Mouse (Mus musculus) splenic B cell, adult 2 months (primary cell): Measurements from ENCODE around the gene Irf2.

Experiments used
- DNase-seq: peaks from one replicate; pipeline ENCODE4 v3.0.0-alpha.2; 2011; ENCODE audit warnings: low read depth, low spot score
- H3K27me3 ChIP-seq: 2 replicates; pipeline ENCODE4 v1.6.1; 2012; ENCODE audit warnings: mild to moderate bottlenecking, low read length, moderate library complexity, mixed read lengths; ENCODE audit not compliant: control insufficient read depth, poor library complexity, insufficient read depth, severe bottlenecking
- H3K36me3 ChIP-seq: 2 replicates; pipeline ENCODE4 v1.6.1; 2012; ENCODE audit warnings: mild to moderate bottlenecking, low read length, moderate library complexity, mixed read lengths; ENCODE audit not compliant: control insufficient read depth, poor library complexity, insufficient read depth, severe bottlenecking

Gene Irf2

DNA sequence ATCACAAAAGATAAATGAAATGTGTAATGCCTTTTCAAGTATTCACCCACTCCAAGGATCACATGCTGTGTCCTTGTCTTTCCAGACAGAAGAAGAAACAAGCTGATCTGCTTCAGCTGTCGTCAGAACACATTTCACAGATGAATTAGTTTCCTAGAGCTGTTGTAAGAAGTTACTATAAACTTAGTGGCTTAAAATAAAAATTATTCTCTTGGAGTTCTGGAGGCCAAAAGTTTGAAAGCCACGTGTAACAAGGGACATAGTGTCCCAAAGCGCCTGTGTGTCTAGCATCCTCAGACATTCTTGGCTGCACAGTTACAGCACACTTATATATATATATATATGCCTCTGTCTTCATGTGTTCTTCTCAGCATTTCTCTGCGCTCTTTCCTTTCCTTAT, 127.9 kb downstream of the Irf2 start:
- no peaks in the 10 kb centered on the region for H3K36me3 ChIP-seq
- no peaks in the 10 kb centered on the region for H3K27me3 ChIP-seq
- DNase-seq: no peak

DNA sequence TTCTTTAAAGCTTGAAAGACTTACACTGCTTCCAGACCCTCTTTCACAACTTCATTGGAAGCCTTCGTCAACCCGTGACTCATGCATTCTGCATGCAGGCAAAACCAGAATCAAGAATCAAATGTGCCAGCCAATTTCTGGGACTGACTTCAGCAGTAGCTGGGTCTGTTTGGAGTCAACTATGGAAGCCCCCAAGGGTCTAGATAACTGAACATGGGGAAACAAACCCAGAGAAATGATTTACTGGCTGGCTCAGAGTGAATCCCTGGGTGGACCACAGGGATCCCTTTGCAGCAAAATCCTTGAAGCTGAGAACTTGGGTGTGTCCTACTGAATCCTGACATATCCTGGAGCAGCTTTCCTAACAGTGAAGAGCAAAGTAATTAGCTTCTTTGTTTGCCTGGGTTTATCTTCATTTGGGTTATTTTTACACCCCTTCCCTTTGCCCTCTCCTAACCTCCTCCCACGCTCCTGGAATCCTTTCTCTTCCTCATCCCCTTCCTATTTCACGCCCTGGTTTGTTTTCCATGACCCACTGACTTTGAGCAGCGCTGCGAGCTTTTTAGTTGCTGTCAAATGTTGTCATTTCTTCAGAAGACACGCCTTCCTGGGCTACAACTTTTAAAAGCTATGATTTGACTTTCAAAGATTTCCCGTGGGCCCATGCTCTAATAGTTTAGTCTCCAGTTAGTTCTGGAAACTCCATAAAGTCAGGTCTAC, 129.0 kb downstream of the Irf2 start:
- Histone ChIP-seq H3K36me3 (no peaks in the 10 kb centered on the region), H3K27me3 (no peaks in the 10 kb centered on the region)
- DNase-seq: no peak

DNA sequence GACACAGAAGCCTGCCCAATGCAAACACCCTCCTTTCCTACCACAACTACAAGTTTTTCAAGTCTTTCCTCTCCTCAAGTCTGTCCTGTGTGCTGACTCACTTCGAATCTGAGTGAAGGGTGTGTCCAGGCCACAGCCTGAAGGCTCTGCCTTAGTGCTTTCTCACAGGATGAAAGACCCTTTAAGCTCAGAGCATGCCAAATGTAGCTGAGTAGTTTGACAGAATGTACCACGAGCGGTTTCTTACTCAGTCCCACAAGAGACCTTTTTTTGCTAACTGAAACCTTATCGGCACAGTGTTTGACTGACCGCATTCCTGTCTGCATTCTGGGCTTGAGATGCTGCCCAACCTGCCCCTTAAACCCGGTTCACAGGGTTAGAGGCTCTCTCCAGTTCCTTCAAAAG, 130.0 kb downstream of the Irf2 start:
- H3K27me3 ChIP-seq: no peaks in the 10 kb centered on the region
- DNase-seq: no peak
- H3K36me3 ChIP-seq: no peaks in the 10 kb centered on the region

DNA sequence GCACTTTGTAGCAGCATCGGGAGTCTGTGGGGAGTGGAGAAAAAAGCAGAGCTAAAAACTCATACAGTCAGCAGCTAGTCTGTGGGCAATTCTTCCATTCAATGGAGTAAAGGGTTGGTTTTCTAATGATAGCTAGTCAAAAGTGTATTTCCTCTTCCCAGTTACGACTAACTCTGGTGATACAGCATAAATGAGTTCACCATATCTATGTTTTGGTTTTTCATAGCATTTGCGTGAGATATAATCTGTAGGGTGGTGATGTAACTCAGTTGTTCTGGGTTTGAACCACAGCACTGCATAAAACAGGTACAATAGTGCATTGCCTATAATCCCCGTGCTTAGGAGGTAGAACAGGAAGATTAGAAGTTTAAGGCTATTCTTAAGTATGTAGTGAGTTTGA, 131.6 kb downstream of the Irf2 start:
- H3K27me3 ChIP-seq: no peaks in the 10 kb centered on the region

DNA sequence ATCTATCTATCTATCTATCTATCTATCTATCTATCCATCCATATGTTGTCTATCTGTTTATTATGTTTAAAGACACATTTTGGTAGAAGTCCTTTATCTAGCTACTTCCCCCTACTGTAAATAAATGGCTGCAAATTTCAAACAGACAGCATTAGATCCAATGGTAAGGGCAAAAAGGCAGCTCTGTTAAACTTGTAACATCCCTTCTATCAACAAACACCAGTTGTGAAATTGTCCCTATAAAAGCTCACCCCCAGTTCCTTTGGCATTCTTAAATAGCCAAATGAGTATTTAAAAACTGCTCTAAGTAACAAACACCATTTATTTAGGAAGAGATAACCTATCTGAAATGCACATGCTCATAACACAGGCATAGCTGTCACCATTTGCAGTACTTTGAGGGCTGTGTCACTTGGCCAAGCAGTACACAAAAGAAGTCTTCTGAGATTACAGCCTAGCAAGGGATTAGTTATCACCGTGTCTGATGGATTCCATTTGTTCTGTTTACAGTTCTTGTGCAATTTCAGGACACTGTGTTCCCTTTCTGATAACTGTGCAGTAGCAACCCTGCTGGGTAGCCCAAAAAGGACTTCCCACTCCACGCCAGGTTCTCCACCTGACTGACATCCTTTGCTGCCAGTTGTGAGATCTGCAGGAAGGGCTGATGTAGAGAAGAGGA, 136.2 kb downstream of the Irf2 start:
- no peaks in the 10 kb centered on the region for H3K36me3 ChIP-seq
- H3K27me3 ChIP-seq: no peaks in the 10 kb centered on the region
- DNase-seq: no peak

More for the DNA sequence above, 131.6 kb downstream of the Irf2 start:
- no peak for DNase-seq
- no peaks in the 10 kb centered on the region for H3K36me3 ChIP-seq

DNA sequence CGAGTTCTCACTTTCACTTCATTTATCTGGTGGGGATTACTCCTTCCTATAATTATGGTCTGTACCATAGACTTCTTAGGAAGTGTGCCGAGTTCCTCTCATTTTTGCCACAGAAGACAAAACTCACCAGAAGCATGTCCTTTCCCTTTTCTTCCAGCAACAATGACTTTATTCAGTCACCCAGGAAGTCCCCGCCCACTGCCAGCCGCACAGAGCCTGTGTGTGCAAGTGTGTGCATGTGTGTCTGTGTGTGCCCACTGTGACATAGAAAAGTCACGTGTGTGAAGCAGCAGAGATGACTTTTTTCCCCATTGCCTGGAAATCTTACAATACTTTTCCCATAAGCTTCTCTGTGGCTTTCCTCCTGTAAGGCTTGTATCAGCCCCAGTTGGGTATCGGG, 141.8 kb downstream of the Irf2 start:
- Histone ChIP-seq H3K36me3 (no peaks in the 10 kb centered on the region), H3K27me3 (no peaks in the 10 kb centered on the region)
- peak; percentile 62 for DNase-seq

DNA sequence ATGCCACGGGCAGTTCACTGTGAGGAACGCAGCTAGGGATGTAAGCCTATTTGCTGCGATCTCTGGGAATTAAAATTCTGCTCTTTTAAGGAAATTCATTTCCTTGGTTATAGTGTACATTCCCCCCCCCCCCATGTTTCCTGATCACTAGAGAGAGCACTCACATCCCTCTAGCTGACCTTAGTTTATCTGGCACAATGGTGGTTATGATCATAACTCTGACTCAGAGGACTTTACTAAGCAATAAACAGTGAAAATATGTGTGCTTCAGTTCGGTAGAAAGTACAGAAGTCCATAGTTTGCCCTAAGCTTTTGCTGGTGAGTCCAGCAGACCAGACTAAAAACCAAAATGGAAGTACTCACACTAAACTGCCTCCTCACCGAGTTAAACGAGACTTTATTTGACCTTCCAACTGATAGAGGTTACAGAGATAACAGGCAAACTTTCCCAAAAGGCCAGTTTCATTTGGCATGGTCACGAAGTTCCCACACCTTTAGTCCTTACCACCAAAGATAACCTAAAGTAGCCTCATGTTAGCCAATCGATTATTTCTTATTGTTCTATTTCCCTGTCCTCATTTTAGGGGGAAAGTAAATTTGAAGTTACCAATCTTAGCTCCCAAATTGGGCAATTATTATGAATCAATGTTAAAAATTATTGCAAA, 142.4 kb downstream of the Irf2 start:
- no peak for DNase-seq
- no peaks in the 10 kb centered on the region for H3K27me3 ChIP-seq
- no peaks in the 10 kb centered on the region for H3K36me3 ChIP-seq

DNA sequence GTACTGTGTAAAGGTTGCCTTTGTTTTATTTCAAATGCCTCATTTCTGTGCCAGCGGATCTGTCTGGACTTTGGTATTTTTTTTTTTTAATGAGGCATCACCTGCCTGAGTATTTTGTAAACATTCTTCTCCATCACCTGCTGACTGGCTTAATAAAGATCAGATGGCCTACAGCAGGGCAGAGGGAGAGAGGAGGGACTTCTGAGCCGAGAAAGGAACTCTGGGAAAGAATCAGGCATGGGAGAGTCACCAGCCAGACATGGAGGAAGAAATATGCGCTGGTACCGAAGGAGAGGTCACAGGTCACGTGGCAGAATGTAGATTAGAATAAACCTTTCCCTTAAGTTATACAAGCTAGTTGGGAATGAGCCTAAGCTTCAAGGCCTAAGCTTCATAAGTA, 143.2 kb downstream of the Irf2 start:
- DNase-seq: no peak
- H3K36me3 ChIP-seq: no peaks in the 10 kb centered on the region
- no peaks in the 10 kb centered on the region for H3K27me3 ChIP-seq

DNA sequence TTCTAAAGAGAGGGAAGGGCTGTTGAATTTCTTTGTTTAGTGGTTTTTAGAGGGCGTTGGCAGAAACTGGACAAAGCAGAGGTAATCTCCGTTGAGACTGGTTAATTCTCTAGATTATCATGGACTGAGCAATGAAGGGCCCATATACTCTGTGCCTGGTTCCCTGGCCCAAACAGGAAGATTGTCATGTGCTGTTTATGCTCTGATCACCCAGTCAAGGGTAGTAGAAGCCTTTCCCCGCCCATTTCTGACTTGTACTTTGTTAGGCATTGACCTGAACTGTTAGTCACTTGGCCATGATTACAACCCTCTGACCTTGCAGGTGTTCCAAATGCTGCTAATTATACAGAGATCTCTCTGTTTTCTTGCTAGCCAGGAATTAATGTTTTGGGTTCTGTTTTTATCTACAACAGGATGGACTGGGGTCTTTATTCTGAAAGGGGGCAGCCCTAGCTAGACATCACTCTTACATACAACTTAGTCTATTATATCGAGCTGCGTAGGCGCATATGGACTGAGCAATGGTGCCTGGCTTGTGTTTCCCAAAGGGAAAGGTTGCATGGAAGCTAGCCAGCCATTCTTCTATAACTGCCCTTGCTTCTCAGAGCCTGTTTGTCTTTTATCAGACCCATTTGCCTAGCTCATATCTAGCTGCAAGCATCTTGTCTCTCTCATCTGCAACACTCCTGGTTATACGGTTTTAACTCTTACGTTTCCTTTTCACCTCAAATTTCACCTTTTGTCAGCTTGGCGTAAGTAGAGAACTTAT, 143.9 kb downstream of the Irf2 start:
- no peaks in the 10 kb centered on the region for H3K36me3 ChIP-seq
- DNase-seq: peak; percentile 40
- H3K27me3 ChIP-seq: no peaks in the 10 kb centered on the region

DNA sequence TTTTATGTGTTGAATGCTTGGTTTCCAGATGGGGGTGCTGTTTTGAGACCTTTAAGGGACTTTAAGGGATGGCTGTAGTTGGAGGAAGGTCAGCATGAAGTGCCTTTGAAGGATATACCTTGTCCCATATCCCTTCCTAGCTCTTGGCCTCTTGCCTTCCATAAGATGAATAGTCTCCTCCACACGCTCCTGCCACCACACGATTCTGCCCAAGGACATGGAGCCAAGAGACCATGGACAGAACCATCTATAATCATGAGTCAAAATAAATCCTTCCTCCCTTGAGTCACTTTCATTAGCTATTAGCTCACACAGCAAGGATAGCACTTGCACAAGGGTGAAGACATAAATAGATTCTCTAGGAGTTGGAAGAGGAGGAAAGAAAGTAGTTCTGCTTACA, 146.3 kb downstream of the Irf2 start:
- Histone ChIP-seq H3K36me3 (no peaks in the 10 kb centered on the region), H3K27me3 (no peaks in the 10 kb centered on the region)
- no peak for DNase-seq

DNA sequence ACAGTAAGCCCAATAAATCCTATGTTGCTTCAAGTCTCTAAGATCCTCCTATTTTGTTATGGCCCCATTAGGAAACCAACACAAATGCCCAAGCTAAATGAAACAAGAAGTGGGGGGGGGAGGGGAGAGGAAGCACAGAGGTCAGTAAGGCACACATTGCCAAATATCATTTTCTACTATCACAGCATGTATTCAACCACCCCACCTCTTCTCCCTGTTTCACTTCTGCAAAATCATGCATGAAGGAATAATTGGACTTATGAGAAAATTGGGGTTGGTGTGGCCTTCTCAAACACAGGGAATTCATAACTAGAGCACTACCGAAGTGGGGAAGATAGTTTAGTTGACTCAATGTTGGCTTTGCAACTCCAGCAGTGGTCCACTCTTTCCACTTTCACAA, 146.7 kb downstream of the Irf2 start:
- Histone ChIP-seq H3K36me3 (no peaks in the 10 kb centered on the region), H3K27me3 (no peaks in the 10 kb centered on the region)
- peak; percentile 69 for DNase-seq

DNA sequence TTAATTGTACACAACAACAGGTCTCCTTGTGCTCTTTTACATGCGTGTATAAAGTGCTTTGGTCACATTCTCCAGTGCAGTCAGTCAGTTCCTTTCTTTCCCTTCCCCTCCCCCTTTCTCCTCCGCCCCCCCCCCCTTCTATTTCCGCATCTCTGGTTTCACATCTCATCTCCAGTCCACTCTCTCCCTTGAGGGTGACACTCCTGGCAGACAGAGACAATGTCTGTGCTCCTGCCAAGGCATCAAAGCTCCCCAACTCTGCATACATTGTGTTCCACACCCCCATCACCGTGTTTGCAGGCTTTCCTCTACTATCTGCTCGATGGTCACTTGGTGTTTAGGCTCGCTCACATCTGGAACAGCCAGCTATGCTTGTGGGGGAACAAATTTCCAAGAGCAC, 147.9 kb downstream of the Irf2 start:
- Histone ChIP-seq H3K36me3 (no peaks in the 10 kb centered on the region), H3K27me3 (no peaks in the 10 kb centered on the region)
- DNase-seq: peak; percentile 58

DNA sequence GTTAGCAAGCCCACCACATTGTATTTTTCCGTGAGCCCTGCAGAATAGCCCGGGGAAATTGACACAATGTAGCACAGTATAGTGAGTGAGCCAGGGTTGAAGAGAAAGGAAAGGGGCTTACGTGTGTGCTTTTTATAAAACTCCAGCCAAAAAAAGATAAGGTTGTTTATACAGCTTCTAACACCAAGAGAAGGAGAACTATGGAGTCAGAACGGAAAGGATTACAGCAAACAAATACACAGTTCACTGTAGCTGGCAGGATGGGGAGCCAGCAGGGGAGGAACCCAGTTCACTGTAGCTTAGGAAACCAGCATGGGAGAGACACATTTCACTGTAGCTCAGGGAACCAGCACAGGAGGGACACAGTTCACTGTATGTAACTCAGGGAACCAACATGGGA, 149.0 kb downstream of the Irf2 start:
- DNase-seq: no peak
- H3K36me3 ChIP-seq: no peaks in the 10 kb centered on the region
- H3K27me3 ChIP-seq: no peaks in the 10 kb centered on the region

DNA sequence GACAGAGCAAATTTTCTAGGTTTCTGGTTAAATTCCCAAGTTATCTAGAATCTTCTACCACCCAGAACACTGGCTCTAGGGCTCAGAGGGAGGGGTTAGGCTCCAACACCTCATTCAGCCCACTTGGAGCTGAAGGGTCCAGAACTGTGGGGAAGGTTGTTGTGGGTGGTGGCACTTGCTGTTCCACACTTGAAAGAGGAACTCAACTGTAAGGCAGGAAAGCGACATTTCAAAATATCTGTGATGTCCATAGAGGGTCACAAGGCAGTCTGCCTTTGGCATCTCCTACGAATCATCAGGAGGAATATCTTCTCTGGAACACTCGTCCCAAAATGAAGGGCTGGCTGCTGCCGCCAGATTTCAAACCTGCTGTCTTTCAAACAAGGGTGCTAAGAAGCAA, 150.7 kb downstream of the Irf2 start:
- Histone ChIP-seq H3K36me3 (no peaks in the 10 kb centered on the region), H3K27me3 (no peaks in the 10 kb centered on the region)
- DNase-seq: peak; percentile 38
